Mouse (Mus musculus) heart, adult 18-20 months (tissue): Measurements from ENCODE around the gene Slco4c1. TPM values are rescaled to one million over a fixed set of nuclear protein-coding genes. Genes with fewer than 3 reads are reported as not detected.

Experiments used
- DNase-seq, 2 experiments: peaks; one replicate each; pipeline ENCODE4 v3.0.0; 2021 to 2022; ENCODE audit warnings: mixed read lengths in 1 of 2
- long read RNA-seq, 2 experiments: library from polyadenylated mRNA; stranded (forward); transcript quantifications; one replicate each; pipeline ENCODE4 v2.0.0; 2021
- total RNA-seq, 2 experiments: library from RNA; stranded (reverse); gene quantifications; 2 replicates each; pipeline ENCODE4 v1.2.3; 2021

Slco4c1 gene
- under 1 TPM in 1 of 2 experiments, not detected in 1; 0.10 TPM for total RNA-seq
- long read RNA-seq, experiment 1, result 0 reads
- long read RNA-seq, experiment 2, result 0 reads

DNA sequence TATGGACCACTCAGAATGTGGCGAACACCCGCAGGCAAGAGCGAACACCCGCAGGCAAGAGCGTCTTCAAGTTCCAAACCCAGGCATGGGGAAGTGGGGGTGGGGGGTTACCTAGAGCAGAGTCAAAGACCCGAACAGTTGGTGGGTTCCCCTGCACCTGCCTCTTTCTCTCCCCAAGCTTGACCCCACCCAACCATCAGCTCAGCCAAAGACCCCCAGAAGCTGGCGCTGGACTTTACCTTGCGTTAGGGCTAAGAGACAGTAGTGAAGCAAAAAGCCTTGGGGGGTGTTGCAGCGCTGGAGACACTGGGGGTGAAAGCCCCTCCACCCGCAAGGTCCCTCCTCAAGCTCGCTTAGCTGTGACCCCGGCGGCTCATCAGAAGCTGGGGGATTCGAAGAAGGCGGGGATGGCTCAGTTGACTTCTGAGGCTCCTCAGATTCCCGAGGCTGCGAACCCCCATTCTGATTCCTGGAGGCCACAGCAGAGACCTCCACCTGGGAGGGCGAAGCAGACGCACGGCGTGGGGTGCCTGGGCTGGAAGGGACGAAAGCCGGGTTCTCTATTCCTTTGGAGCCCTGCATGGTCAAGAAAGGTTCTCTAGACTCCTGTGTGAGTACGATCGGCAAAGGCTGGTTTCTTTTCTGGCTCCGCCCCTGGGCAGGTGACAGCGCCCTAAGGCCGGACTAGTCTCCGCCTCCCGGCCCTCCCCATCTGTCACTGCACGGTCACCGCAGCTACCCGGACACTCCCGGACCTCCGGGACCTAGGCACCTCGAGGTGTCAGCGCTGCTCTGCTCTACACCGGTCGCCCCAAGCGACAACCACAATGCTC is at the start of gene Slco4c1:
Gene Slco4c1, minus strand, starts transcription at position 644 of the 833 bp plus-strand sequence.
- no peak for DNase-seq

DNA sequence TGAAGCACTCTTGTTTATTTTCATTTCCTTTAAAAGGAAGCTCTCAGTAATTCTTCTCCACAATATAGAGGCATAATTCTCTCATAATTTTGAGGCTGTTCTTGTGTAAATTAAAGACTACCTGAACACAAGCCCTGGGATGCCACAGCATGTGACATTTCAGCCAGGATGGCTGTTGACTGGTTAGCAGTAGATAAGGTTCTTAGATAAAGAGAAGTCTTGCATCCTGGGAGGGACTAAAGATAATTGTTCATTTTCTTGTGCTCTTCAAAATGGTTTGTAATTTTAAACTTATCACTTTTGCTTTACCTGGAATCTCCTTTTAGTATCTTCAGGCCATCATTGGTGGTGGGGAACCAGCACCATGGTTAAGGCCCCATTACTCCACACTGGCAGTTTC is 45.4 kb upstream of the Slco4c1 start:
- no peak for DNase-seq

DNA sequence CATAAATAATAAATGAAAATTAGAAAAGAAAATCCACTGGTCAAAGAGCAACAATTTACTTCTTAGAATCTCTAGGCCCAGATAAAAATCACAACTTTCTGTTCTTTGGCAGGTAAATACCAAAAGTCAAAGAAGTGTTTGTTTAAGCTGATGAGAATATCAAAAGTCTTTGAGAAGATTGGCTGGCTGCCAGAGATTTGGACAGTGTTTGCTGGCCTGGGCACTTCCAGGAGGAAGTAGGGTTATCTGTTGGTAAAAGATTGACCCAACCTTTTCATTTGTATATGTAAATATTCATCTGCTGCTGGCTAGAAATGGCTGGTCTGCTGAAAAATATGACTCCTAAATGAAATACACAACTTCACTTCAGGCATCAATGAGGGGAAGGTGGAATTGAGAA is 11.8 kb upstream of the Slco4c1 start:
- no peak for DNase-seq

DNA sequence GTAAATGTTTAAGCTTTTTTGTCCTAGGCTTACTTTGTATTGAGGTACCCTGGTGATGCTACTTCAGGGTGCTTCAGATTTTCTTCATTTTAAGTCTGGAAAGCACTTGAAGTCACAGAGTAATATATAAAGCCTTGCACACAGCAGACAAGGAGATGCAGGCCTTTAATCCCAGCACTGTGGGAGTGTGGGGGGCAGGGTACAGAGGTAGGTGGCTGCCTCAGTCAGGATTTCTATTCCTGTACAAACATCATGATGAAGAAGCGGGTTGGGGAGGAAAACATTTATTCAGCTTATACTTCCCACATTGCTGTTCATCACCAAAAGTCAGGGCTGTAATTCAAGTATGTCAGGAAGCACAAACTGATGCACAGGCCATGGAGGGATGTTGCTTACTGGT is 6.6 kb upstream of the Slco4c1 start:
- no peak for DNase-seq

DNA sequence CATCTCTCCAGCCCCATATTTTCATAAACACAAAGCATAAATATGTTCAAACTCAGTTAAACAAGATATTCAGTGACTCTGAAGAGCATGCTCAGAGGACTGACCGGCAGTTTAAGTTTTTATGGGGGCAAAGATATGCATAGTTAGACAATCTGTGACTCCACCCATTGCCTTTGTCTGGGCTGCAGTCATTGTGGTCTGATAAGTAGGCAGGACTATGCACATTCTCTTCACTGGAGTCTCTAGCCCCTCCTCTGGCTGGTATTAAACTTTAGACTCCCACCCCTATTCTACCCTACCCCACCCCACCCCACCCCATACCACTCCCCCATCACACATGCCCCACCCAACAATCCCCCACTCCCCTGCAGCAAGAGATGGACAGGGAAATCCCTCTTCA is 4.1 kb upstream of the Slco4c1 start:
- no peak for DNase-seq

DNA sequence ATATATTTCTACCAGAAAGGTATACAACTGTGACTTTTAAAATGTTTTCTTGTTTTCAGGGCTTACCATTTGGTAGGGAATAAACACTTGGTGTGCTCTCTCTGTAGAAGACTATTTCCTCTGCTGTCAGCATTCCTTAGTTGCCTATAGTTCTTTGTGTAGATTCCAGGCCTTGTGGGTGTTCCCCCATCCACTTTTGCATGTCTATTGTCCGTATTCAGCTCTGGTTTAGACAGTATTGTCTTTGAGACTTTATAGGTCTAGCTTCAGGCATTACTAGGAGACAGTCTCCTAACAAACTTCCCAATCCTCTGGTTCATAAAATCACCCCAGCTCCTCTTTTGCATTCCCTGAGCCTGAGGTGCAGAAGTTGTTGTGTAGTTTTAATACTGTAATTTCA is 2.7 kb upstream of the Slco4c1 start:
- no peak for DNase-seq

DNA sequence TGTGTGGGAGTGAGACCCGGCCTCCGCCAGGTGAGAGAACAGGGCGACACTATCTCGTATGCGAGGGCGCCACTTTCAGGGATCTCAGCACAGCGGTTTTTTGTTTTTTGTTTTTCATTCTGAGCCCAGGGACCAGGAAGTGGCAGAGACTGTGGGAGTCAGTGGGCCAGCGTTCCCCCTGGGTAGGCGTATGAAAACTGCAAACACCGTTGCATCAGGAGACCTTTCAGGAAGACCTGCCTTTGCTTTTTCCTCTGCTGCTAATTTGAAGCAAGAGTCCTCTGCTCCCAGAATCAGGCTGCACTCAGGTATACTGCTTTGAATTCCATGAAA is 356 bp upstream of the Slco4c1 start:
- no peak for DNase-seq

DNA sequence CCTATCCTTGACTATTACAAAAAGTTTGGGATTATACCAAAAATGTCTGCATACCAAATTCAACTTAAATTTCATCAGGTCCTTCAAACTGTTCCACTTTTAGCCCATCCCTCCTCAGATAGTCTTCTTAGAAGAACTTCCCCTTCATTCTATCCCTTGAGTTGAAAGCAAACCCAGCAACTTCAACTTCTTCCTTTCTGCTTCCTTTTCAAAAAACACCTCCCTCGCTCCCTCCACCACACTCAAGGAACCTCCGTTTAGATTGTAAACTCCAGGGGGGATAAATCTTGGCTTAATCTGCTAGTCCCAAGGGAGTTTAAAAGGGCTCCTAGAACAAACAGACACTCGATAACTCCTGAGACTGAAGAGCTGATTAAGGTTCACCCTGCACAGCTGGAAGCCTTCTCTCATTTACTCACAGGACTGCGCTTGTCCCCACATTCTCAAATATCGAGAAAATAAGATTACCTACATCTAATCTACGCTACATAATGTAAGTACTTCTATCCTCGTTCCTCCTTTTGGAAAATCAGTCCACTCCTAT is 1.1 kb downstream of the Slco4c1 start:
- DNase-seq, result no peak

DNA sequence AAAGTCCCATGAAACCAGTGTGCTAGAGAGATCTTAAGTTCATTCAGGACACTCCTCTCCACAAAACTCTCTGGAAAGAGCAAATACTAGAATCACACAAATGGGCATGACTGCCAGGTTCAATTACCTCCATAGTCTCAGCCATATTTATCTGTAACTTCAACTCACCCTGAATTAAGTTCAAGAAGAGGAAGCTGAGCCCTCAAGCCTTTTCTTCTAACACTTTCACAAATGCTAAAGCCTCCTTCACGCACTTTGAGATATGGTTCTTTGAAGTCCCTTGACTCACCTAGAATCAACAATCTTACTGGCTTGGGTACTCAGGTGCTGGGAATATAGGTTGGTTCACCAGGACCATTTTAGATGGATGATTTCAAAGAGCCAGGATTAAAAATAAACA is 3.2 kb downstream of the Slco4c1 start:
- DNase-seq, result no peak

DNA sequence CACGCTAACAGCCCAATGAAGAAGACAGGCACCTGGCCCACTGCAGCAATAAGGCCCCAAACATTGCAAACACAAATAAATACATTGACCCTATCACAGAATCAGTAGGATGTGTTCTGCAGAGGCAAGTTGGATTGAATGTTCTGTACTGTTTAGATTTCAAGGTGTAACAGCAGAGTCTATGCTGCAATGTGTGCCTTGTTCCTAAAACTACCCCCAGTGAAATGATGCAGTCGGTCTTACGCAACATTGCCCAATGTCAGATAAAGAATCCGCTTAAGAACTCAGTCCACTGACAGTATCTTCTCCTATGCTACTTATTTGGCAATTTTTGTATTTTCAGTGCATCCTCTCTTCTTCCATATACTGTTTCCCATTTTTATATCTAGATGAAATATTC is 6.0 kb downstream of the Slco4c1 start:
- DNase-seq, result no peak

DNA sequence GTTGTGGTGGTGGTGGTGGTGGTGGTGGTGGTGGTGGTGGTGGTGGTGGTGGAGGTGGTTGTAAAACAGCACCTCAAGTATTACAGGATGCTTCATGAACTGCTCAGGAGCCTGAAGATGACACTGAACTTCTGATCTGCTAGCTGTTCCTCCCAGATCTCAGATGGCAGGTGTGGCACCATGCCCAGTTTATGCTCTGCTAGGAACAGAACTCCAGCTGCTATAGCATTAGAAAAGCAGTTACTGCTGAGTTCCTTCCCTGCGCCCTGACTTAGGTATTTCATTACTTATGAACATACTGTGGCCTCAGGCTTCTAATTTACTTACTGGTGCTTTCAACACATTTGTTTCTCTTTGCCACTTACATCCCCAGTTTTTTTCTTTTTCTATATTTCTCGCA is 7.9 kb downstream of the Slco4c1 start:
- no peak for DNase-seq

DNA sequence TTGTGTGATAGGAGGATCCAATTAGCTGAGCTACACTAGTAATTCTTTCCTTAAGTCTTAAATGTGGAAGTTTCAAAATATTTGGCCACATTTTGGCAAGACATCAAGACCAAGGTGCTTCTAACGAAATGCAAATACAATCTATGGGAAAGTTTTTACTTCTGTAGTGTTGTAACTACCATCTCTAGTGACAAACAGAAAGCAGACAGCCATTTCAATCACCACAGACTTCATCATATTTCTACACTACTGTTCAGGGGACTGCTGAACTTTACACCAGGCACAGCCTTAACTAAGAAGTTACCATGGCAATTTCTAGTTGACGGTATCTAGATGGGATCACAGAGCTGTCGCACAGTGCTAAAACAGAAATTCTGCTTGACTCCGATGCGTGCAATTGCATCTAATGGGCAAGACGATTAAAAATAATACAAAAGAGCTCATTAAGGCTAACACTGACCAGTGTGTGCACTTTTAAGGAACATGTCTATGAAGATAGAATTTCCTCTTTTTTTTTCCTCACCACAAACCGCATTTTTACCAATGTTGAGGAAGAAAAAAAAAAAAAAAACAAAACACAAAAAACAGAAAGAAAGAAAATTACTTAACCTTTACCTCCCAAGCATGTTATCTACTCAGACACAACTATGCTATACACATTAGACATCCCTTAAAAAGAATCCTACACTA is 11.8 kb downstream of the Slco4c1 start:
- DNase-seq, result no peak

DNA sequence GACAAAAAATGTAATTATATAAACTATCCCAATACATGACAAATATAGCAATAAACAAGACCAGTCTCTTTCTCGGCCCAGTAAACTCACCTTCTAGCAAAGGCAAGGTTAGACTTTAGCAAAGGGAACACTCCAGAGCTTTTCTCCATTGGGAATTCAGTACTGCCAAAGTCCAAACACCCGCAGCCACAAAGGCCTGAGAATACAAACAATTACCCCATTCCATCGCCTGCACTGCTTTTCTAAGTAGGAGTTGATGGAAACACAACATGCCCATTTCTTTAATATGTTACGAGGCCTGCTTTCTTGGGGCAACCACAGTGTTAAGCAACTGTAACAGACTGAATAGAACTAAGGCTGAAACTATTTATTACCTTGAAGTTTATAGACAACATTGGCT is 18.4 kb downstream of the Slco4c1 start:
- DNase-seq, result no peak

DNA sequence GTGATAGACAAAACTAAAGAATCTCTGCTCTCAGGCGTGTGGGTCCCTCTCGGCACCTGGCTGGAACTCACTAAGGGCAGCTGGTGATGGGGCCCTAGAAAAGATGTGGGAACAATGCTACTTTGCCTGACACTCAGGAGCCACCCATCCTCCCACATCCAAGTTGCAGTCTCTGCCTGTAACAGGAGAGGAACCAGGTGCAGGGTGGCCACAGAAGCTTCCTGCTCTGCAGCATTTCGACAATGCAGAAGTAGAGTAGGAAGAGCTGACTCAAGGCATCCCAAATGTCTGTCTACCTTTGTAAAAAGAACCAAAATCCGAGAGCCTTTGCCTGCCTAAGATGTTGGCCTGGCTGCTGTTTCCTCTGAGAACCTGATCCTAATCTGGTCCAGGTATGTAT is 22.9 kb downstream of the Slco4c1 start:
- no peak for DNase-seq

DNA sequence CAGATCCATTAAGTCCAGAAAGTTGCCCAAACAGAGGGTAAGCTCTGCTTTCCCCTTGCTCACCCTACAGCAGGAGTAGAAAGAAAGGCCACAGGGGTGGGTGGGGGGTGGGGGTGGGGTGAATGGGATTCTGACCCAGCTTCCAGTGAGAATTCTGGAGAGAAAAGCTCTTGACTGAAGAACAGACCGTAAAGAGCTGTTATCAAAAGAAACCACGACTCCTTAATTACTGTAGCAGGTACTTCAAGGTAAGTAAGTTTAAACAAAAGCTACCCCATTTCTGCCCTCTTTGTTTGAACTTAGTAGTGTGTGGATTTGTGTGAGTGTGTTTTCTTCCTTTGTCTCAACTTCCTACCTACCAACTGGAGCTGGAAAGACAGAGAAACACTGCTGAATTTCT is 23.4 kb downstream of the Slco4c1 start:
- DNase-seq, result no peak

DNA sequence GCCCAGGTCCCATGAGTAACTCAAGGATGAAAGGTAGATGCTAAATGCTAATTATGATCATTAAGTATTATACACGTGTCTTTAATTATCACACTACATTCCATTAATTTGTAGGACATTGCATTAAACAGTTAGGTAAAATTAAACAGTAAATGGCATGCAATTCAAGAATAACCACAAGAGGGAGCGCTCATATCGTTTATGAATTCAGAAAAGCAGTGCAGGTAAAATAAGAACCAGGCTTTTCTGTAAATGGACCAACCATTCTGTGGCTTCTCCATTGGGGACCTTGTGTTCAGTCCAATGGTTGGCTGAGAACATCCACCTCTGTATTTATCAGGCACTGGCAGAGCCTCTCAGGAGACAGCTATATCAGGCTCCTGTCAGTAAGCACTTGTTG is 25.2 kb downstream of the Slco4c1 start:
- DNase-seq, result peak in 1 of 2 experiments; percentile 2

DNA sequence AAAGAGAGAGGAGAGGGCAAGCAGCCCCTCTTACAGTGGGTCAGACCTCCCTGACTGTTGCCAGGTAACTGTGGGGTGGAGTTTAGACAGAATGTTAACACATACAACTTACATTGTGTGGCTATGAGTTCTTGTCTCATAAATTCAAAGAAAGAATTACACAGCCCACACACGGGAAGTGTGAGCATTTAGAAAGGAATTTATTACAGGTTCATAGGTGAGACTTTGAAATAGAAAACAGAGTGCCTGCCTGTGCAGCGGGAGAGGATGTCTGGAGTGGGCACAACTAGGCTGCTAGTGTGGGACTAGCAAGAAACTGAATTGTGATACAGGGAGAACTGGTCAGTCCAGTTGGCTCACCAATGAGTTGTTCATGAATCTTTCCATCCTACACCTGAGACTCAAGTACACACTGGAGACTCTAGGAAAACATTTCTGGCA is 66.7 kb downstream of the Slco4c1 start:
- no peak for DNase-seq

DNA sequence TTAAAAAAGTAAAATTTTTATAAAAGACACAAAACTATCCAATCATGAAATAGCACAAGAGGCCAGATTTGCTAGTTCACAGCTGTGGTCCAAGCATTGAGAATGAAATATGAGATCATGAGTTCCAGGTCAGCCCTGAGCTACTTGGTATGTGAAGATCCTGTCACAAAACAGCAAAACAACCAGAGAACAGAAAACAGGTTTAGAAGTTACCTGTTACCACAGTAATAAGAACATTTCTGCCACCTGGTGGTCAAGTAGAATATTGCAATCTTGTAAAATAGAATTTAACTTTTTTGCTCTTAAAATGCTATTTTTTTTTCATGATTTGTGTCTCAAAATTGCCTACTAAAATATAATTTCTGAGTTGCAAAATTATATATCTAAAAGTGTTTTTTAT is 70.4 kb downstream of the Slco4c1 start:
- peak in 1 of 2 experiments; percentile 7 for DNase-seq

DNA sequence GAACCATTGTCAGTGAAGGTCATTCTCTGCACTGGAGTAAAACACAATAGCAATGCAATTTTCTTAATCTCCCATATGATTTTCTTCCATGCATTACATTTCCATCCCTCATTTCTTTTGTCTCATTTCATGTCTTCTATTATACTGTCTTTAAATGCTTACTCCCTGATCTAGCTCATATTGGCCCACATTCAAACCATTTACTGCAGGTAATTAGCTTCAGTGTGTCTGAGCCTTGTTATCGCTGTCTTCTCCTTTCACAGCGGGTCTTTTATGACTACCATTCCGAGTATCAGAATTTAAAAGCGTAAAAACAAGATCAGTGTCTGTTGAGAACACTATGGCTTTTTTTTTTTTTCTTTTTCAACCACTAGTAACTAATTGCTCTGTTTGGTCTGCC is 77.3 kb downstream of the Slco4c1 start:
- no peak for DNase-seq

DNA sequence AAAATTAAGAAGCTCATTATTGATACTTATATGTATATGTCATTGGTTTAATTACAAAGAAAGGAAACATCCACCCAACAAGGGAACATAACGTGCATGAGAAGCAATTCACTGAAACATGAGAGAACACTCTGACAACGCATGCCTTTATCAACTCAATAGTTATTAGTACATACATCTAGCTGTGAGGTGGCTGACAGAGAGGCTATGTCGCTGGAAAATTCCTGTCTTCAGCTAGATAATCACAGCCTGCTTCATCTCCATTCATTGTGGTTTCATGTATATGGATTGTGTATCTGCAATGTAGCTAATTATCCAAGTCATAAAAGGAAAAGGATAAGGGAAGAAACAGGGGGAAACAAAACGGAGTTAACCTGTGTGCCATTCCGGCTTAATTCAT is 77.7 kb downstream of the Slco4c1 start:
- DNase-seq, result no peak

DNA sequence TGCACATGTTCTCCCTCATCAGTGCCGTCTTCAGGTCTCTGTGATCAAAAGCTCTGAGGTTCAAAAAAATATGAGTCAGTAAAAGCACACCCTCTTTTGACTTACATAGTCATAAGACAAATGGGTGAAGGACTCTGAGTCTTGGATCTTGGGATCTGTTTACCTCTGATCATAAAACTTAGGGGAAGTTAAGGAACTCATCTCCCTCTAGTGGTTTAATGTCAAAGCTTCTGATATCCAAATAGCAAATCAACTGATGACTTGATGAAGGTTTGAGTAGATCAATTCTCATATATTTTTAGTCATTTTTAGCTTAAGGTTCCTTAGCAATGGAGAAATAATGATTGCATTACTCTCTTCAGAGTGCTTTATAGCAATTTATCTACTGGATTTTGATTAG is 82.7 kb downstream of the Slco4c1 start:
- no peak for DNase-seq

DNA sequence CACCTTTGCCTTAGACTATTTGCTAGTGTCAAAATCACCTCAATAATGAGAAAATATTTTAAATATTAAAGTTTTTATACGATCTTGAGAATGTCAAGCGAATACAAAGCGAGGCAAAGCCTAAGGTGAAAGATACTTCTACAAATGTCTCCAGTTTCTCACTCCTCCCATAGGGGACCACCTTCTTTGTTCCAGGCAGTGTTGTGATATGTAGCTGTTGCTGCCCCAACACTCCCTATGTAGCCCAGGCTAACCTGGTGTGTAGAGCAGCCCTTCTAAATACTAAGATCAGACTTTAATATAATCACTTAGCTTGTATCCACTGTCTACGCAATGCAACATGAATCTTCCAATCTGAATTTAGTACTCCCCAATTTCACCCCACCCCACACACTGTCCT is 97.8 kb downstream of the Slco4c1 start:
- DNase-seq, result no peak

DNA sequence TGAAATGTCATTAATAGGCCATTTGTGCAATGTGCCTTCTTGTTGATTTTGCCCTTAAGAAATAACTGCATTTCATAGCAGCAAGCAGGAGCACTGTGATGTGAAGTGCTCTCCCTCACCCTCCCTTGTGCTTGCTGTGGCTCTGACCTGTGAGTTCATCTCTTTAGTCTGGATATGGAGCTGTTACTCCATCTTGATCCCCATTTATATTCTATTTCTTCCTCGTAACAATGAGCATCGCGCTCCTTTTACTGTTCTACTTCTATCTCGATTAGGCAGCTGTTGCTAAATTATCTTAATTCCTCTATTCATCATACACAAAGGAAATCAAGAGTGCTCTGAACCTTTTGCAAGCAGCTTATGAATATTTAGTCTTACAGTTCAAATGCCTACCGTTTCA is 98.3 kb downstream of the Slco4c1 start:
- DNase-seq, result no peak

DNA sequence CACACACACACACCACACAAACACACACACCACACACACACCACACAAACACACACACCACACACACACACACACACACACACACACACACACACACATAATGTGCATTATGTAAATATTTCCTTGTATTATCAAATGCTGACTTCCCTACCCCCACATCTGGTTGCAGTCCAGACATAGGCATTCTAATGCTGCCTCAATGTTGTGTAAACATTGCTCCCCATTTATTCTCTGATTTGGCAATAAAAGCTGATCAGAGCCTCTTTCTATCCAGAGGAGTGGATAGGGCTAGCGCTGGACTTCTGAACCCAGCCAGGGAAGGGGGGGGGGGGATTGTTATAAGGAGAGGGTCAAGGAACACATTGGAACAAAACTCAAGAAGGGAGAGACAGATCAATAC is 101.7 kb downstream of the Slco4c1 start:
- no peak for DNase-seq
